Mouse (Mus musculus) embryonic facial prominence, embryonic 14.5 days (tissue): Measurements from ENCODE around the gene Bbc3. TPM values are rescaled to one million over a fixed set of nuclear protein-coding genes. Genes with fewer than 3 reads are reported as not detected.

Source experiments
- ATAC-seq: fragments of 200-750 bp; cut with Nextera tagmentation; 2 replicates; pipeline ENCODE4 v1.8.0; 2017; ENCODE audit warnings: low read depth, moderate number of reproducible peaks, moderate TSS enrichment
- DNase-seq: peaks from one replicate; pipeline ENCODE4 v3.0.0-alpha.2; 2015; ENCODE audit warnings: low spot score
- H3K27ac ChIP-seq: fragments of 300-500 bp; sonication (generic); replicated peaks from 2 replicates; pipeline ENCODE4 v1.5.1; 2014; ENCODE audit warnings: low read depth, mild to moderate bottlenecking, low read length, moderate library complexity
- H3K27me3 ChIP-seq: fragments of 300-500 bp; sonication (generic); replicated peaks from 2 replicates; pipeline ENCODE4 v1.6.1; 2014; ENCODE audit warnings: low read length; ENCODE audit not compliant: control insufficient read depth, insufficient read depth
- H3K36me3 ChIP-seq: fragments of 300-500 bp; sonication (generic); 2 replicates; pipeline ENCODE4 v1.6.1; 2014; ENCODE audit warnings: low read length, mixed read lengths; ENCODE audit not compliant: control insufficient read depth, insufficient read depth
- H3K4me1 ChIP-seq: fragments of 300-500 bp; sonication (generic); 2 replicates; pipeline ENCODE4 v1.6.1; 2014; ENCODE audit warnings: antibody characterized with exemption, low read length; ENCODE audit not compliant: control insufficient read depth, insufficient read depth
- H3K4me2 ChIP-seq: fragments of 300-500 bp; sonication (generic); 2 replicates; pipeline ENCODE4 v1.6.1; 2014; ENCODE audit warnings: low read depth, mild to moderate bottlenecking, low read length, moderate library complexity, mixed read lengths
- H3K4me3 ChIP-seq: fragments of 300-500 bp; sonication (generic); 2 replicates; pipeline ENCODE4 v1.5.1; 2014; ENCODE audit warnings: low read depth, mild to moderate bottlenecking, low read length
- H3K9ac ChIP-seq: fragments of 300-500 bp; sonication (generic); 2 replicates; pipeline ENCODE4 v1.6.1; 2014; ENCODE audit warnings: low read depth, mild to moderate bottlenecking, low read length, moderate library complexity, mixed read lengths
- H3K9me3 ChIP-seq: fragments of 300-500 bp; sonication (generic); 2 replicates; pipeline ENCODE4 v1.6.1; 2016; ENCODE audit warnings: low read length; ENCODE audit not compliant: control insufficient read depth
- WGBS: fragments of 180-500 bp; shearing (Covaris S2); extraction: QIAGEN DNeasy Blood & Tissue Kit; methylation state at CpG from one replicate; pipeline ENCODE4 v1.1.7; 2014; 5-methylcytosine and 5-hydroxymethylcytosine counted together
- polyA plus RNA-seq: library from polyadenylated mRNA; unstranded; fragments of >200 nt; fragmentation: Nextera tagmentation; extraction: Ambion mirVana; gene quantifications from 2 replicates; pipeline ENCODE4 v1.2.1, GENCODE M21; 2014

Bbc3 gene
- polyA plus RNA-seq, 1 experiment from 2014 or later: 4.6 TPM

- Histone ChIP-seq H3K4me1 (no peaks in the 10 kb centered on the region), H3K9me3 (no peaks in the 10 kb centered on the region), H3K4me3 (peak overlapping the region; percentile 62), H3K4me2 (peak overlapping the region; percentile 73), H3K36me3 (peaks cover 37% of the 10 kb centered on the region), H3K9ac (peak overlapping the region; percentile 26; the same call in 1 of the 2 replicates), H3K27ac (peak overlapping the region; percentile 98), H3K27me3 (no peaks in the 10 kb centered on the region)
- peak; percentile 51 for ATAC-seq
- 3% methylated on average over 14 of the region's 14 CpGs for WGBS
- peak; percentile 85 for DNase-seq
Observed at GRCm38 (mm10) chr7:16285450-16286025, 22.7 kb upstream of the Bbc3 start.

- no peaks in the 10 kb centered on the region for H3K4me1 ChIP-seq
- WGBS: 1% methylated on average over 40 of the region's 70 CpGs
- H3K27ac ChIP-seq: peak within 1 kb of the TSS; percentile 98
- DNase-seq (peak; percentile 99), ATAC-seq (peak; percentile 92)
- peaks cover 29% of the 10 kb centered on the region for H3K36me3 ChIP-seq
- peak within 1 kb of the TSS; percentile 62 for H3K4me3 ChIP-seq
- no peaks in the 10 kb centered on the region for H3K27me3 ChIP-seq
- peak within 1 kb of the TSS; percentile 73 for H3K4me2 ChIP-seq
- H3K9me3 ChIP-seq: no peaks in the 10 kb centered on the region
- peak within 1 kb of the TSS; percentile 88 for H3K9ac ChIP-seq
Observed at GRCm38 (mm10) chr7:16286026-16286961, 21.9 kb upstream of the Bbc3 start, which contains the start of gene Ccdc9. TSS of gene Ccdc9 (minus strand) at chr7:16286795.

GRCm38 (mm10) chr7:16287016-16287415, 21.2 kb upstream of the Bbc3 start:
- no peaks in the 10 kb centered on the region for H3K27me3 ChIP-seq
- peak overlapping the region; percentile 88 for H3K9ac ChIP-seq
- peak overlapping the region; percentile 62 for H3K4me3 ChIP-seq
- no peaks in the 10 kb centered on the region for H3K4me1 ChIP-seq
- WGBS: 81% methylated on average over 2 of the region's 2 CpGs
- peak overlapping the region; percentile 98 for H3K27ac ChIP-seq
- peaks cover 22% of the 10 kb centered on the region for H3K36me3 ChIP-seq
- no peaks in the 10 kb centered on the region for H3K9me3 ChIP-seq
- DNase-seq (no peak), ATAC-seq (no peak)
- H3K4me2 ChIP-seq: peak overlapping the region; percentile 73

- Histone ChIP-seq H3K4me3 (no peak overlapping the region), H3K27ac (no peak overlapping the region), H3K36me3 (peaks cover 14% of the 10 kb centered on the region), H3K4me1 (no peaks in the 10 kb centered on the region), H3K9ac (no peak overlapping the region), H3K27me3 (no peaks in the 10 kb centered on the region), H3K9me3 (no peaks in the 10 kb centered on the region), H3K4me2 (no peak overlapping the region)
- DNase-seq: no peak
- ATAC-seq: no peak
- 68% methylated on average over 1 of the region's 1 CpGs for WGBS
Observed at GRCm38 (mm10) chr7:16287791-16288190, 20.4 kb upstream of the Bbc3 start.

- peak overlapping the region; percentile 26; the same call in 1 of the 2 replicates for H3K9ac ChIP-seq
- DNase-seq: peak; percentile 68
- no peaks in the 10 kb centered on the region for H3K36me3 ChIP-seq
- 26% methylated on average over 4 of the region's 4 CpGs for WGBS
- H3K27me3 ChIP-seq: no peaks in the 10 kb centered on the region
- peak overlapping the region; percentile 93; the same call in 1 of the 2 replicates for H3K27ac ChIP-seq
- H3K4me1 ChIP-seq: 0 out of 2 replicates have a peak, but pooled peaks cover 10% of the 10 kb centered on the region
- peak overlapping the region; percentile 49; the same call in 1 of the 2 replicates for H3K4me3 ChIP-seq
- ATAC-seq: no peak; the same call in 1 of the 2 replicates
- H3K9me3 ChIP-seq: no peaks in the 10 kb centered on the region
- peak overlapping the region; percentile 85 for H3K4me2 ChIP-seq
Observed at GRCm38 (mm10) chr7:16294346-16294745, 13.8 kb upstream of the Bbc3 start.

- peak overlapping the region; percentile 85 for H3K4me2 ChIP-seq
- H3K9ac ChIP-seq: peak overlapping the region; percentile 57
- H3K27ac ChIP-seq: peak overlapping the region; percentile 93
- WGBS: under 1% methylated on average over 23 of the region's 23 CpGs
- no peaks in the 10 kb centered on the region for H3K9me3 ChIP-seq
- peak overlapping the region; percentile 49 for H3K4me3 ChIP-seq
- H3K27me3 ChIP-seq: no peaks in the 10 kb centered on the region
- ATAC-seq: peak; percentile 89
- 0 out of 2 replicates have a peak, but pooled peaks cover 10% of the 10 kb centered on the region for H3K4me1 ChIP-seq
- peak; percentile 95 for DNase-seq
- H3K36me3 ChIP-seq: no peaks in the 10 kb centered on the region
Observed at GRCm38 (mm10) chr7:16294837-16295236, 13.4 kb upstream of the Bbc3 start.

GRCm38 (mm10) chr7:16295321-16295900, 12.8 kb upstream of the Bbc3 start:
- 1% methylated on average over 28 of the region's 41 CpGs for WGBS
- ATAC-seq (peak; percentile 58), DNase-seq (peak; percentile 91)

GRCm38 (mm10) chr7:16296146-16296545, 12.0 kb upstream of the Bbc3 start:
- Histone ChIP-seq H3K9ac (no peak overlapping the region), H3K4me2 (peak overlapping the region; percentile 85), H3K4me3 (no peak overlapping the region), H3K27me3 (no peaks in the 10 kb centered on the region), H3K4me1 (0 out of 2 replicates have a peak, but pooled peaks cover 13% of the 10 kb centered on the region), H3K27ac (no peak overlapping the region; the same call in 1 of the 2 replicates), H3K9me3 (no peaks in the 10 kb centered on the region), H3K36me3 (no peaks in the 10 kb centered on the region)
- ATAC-seq (no peak), DNase-seq (no peak)
- WGBS: 39% methylated on average over 2 of the region's 2 CpGs

More at GRCm38 (mm10) chr7:16295321-16295900, 12.8 kb upstream of the Bbc3 start:
- Histone ChIP-seq H3K36me3 (no peaks in the 10 kb centered on the region), H3K4me1 (0 out of 2 replicates have a peak, but pooled peaks cover 13% of the 10 kb centered on the region), H3K9ac (peak overlapping the region; percentile 57), H3K4me2 (peak overlapping the region; percentile 85), H3K9me3 (no peaks in the 10 kb centered on the region), H3K4me3 (peak overlapping the region; percentile 49), H3K27ac (peak overlapping the region; percentile 93), H3K27me3 (no peaks in the 10 kb centered on the region)
